Mouse (Mus musculus): Measurements from ENCODE around the gene Il17rd.

The Il17rd gene

GRCm38 (mm10) chr14:27145171-27146045, 106.7 kb downstream of the Il17rd start:
- no peak for ATAC-seq (ENCODE audit: low TSS enrichment)

- ATAC-seq (ENCODE audit: low TSS enrichment): no peak
These were observed 109.0 kb downstream of the Il17rd start for GRCm38 (mm10) chr14:27147726-27148125.

- no peak for ATAC-seq (ENCODE audit: low TSS enrichment)
These were observed 110.7 kb downstream of the Il17rd start for GRCm38 (mm10) chr14:27149401-27149800.

- ATAC-seq (ENCODE audit: low TSS enrichment): no peak
These were observed 111.4 kb downstream of the Il17rd start for GRCm38 (mm10) chr14:27150011-27150640.

GRCm38 (mm10) chr14:27151432-27151831, 112.7 kb downstream of the Il17rd start:
- ATAC-seq (ENCODE audit: low TSS enrichment): no peak

GRCm38 (mm10) chr14:27155088-27155487, 116.3 kb downstream of the Il17rd start:
- ATAC-seq (ENCODE audit: low TSS enrichment): no peak

GRCm38 (mm10) chr14:27156032-27156431, 117.3 kb downstream of the Il17rd start:
- no peak for ATAC-seq (ENCODE audit: low TSS enrichment)
